Mouse (Mus musculus) right cerebral cortex, adult 2 months (tissue): ENCODE data around the gene Vmn2r93.

Source experiments
- DNase-seq, 2 experiments: peaks; one replicate each; pipeline ENCODE4 v3.0.0; 2021 to 2022; ENCODE audit warnings: low spot score in 2 of 2

Vmn2r93 gene

GRCm38 (mm10) chr17:18297799-18298198, at the start of gene Vmn2r93:
Vmn2r93 (plus strand) TSS chr17:18298099.
- no peak for DNase-seq

GRCm38 (mm10) chr17:18277656-18278055, 20.2 kb upstream of the Vmn2r93 start, which contains the start of gene Vmn2r94:
Vmn2r94 (minus strand) TSS chr17:18277756.
- no peak for DNase-seq

GRCm38 (mm10) chr17:18323031-18323430, 25.1 kb downstream of the Vmn2r93 start:
- DNase-seq: no peak

GRCm38 (mm10) chr17:18360007-18360406, 62.1 kb downstream of the Vmn2r93 start:
- no peak for DNase-seq

GRCm38 (mm10) chr17:18360602-18361001, 62.7 kb downstream of the Vmn2r93 start:
- DNase-seq: no peak
